Mouse (Mus musculus): Measurements from ENCODE around the gene Dpf3.

GRCm38 (mm10) chr12:83502190-83502589 lies 14.7 kb upstream of the Dpf3 start:
- TF ChIP-seq POLR2A (IDR thresholded peaks at IDR 0.05; ENCODE audit: borderline replicate concordance, insufficient read depth, low read length), result no peak
- TF ChIP-seq CTCF (IDR thresholded peaks at IDR 0.05; ENCODE audit: borderline replicate concordance, insufficient read depth, low read depth, low read length), result peak; percentile 83

All from cerebellum, adult 2 months (tissue).